Mouse (Mus musculus): ENCODE data around the gene 1700025G04Rik.

DNA sequence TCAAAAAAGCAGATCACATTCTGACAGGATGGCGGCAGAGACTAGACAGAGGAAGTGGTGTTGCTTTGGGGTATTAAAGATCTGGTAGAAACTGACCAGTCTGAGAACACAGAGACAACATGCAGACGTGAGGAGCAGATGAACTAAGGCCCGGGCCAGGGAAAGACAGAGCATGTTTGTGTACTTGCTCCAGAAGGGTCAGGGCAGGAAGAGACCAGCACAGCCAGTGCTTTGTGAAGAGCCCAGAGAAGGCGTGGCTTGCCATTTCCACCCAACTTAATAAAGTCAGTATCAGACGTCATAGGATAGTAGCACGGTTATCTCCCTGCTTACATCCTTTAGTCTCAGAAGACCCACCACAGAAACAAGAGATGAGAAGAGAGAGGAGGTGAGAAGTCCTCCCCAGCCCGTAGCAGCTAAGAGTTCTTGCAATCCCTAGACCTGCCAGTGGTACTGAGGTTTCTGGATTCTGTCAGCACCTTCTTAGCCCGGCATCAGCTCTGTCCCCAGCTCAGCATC, 81.4 kb downstream of the 1700025G04Rik start:
- TF ChIP-seq CTCF (IDR thresholded peaks at IDR 0.05; ENCODE audit: borderline replicate concordance, control insufficient read depth, extremely low read depth, insufficient read depth, low read length, poor library complexity), result no peak
- no peak for TF ChIP-seq POLR2A (IDR thresholded peaks at IDR 0.05; ENCODE audit: control insufficient read depth, extremely low read depth, insufficient read depth, low read length, poor library complexity)

All from thymus, adult 2 months (tissue).